Mouse (Mus musculus) cerebellum, postnatal 36 days (tissue): Measurements from ENCODE around the gene Sprr1b.
"Not testable (repeated sequence)": the region's sequence is repeated elsewhere in the genome, so short reads cannot be mapped to it uniquely, and the experiment has no call there.

Experiments
- DNase-seq, 2 experiments: peaks; one replicate each; pipeline ENCODE4 v3.0.0; 2021 to 2022; ENCODE audit warnings: mixed read lengths in 2 of 2

Sprr1b gene

DNA sequence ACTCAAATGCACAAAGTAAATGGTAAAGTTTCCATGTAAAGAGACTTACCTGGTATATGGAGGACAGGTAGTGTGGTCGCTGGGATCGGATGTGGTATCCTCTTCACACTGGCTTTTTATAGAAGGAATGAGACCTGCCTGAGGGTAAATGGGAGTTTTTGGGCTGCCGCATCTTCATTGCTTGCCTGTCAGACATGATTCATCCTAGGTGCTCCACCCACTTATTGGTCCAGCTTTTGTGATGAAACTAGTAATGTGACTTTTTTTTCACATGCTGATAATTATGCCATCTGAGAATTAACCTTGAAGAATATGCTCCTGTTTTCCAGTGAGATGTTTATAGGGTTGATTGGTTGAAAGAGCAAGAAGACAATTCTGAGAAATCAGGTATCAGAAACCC lies at the start of gene Sprr1b:
TSS of gene Sprr1b (minus strand) at position 101 of the 400 bp plus-strand sequence.
- no peak for DNase-seq

DNA sequence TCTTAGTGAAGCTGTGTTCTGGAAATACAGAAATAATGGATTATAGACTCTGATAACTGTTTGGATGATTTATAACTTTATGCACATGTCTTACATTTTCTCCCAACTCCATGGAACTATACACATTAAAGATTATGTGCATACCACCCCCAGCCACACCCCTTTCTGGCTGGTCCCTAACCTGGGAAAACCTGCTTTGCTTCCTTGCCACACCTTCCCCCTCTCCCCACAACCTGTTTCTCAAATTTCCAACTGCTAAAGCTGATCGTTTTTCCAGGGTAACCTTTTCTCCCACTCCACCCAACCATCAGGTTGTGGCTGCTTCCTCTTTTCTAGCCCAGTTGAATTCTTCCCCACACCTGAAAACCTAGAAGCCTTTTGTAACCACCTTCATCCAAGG lies 47.7 kb upstream of the Sprr1b start:
- no peak for DNase-seq

DNA sequence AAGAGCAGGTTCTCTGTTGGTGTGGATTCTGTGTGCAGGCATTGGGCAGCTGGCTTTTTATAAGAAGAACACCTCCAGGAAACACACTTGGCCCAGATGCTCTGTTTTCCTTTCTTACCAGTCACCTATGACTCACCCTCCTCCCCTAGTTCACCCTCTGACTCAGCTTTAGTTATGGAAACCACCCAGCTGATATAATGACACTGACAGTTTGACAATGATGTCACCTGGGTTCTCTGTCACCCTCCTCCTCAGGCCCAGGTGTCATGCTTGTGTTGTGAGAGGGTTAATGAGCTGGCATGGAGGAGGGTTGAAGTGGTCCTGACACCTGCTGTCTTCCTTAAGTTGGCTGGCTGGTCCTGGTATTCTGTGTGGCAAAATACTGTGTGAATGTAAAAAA lies 47.3 kb upstream of the Sprr1b start, which contains the start of gene Sprr1a:
TSS of gene Sprr1a (minus strand) at position 33 of the 400 bp plus-strand sequence.
- DNase-seq, result no peak

DNA sequence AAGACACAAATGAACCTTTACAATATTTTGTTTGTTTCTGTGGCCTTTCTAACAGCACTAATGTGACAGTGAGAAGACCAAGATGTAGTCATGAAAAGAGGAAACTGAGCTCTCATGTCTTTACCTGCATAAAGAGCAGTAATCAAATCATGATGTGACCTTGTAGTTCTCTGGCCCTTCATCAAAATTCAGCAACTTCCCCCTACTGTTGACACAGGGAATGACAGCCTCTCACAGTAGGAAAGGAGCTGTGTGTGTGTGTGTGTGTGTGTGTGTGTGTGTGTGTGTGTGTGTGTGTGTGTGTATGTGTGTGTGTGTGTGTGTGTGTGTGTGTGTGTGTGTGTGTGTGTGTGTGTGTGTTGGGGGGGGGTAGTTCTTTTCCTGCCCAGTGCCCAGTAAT lies 42.7 kb upstream of the Sprr1b start:
- not testable (repeated sequence) for DNase-seq

DNA sequence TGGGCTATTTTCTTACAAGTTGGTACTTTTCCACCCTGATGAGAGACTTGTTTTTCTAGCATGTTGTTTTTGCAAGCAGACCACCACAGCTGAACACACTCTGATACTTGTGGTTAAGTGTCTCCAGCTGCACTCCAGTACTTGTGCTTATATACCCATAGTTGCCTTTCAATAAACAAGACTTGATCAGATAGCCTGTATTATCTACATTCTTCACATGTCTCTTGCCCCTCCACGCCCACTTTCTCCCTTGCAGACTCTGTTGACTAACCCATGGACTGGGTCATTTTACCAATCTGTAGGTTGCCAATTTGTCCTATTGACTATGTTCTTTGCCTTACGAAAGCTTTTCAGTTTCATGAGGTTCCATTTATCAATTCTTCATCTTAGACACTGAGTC lies 31.5 kb upstream of the Sprr1b start:
- no peak for DNase-seq

DNA sequence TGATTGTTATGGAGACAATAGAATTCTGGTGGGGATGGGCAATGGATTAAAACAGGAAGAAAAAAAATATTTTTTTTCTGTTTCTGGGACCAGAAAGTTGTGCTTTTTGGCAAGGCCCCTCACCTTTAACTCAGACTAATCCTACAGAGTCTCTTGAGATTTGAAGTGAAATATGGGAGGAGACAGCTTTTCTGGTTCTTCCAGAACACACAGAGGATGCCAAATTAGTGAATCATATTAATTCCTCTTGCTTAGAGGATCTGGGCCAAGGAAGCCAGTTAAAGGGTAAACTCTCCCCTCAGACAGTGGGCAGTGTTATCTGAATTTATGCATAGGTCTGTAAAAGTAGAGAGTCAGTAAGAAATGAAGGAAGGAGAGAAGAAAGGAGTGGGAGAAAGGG lies 28.8 kb upstream of the Sprr1b start:
- no peak for DNase-seq

DNA sequence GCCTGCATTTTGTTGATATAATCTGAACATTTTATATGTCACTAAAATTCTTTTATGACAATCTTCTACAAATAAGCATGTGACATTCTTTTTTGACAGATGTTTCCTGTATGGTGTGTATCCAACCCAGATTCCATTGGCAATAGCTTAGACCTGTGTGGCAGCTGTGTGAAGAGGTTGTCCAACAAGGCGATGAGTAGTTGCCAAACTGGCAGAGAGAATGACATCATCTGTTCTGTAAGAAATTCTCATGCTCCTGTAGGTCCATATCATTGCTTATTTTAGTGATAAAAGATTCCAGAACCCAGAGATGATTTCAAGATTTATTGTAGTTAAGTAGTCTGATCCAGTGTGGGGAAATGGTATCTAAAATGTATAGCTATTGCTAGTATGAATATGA lies 28.0 kb upstream of the Sprr1b start:
- no peak for DNase-seq

DNA sequence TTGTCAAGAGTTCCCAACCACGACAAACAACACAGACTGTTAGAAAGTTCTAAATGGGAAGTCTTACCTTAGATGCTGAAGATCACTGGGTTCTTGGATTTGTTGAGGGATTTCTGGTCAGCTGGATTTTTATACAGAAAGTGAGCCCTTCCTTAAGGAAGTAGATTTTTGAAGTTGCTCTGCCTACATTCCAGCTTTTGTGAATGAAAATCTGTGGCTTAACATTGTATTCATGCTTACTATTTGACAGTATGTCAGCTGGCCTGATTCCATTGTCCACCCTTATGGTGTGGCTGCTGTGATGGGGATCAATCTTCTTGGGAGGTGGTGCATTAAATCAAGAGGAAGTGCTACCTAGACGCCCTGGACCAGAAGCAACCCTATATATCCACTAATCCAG lies 20.0 kb upstream of the Sprr1b start, which contains the start of gene Sprr3:
TSS of gene Sprr3 (minus strand) at position 101 of the 400 bp plus-strand sequence.
- DNase-seq, result no peak

DNA sequence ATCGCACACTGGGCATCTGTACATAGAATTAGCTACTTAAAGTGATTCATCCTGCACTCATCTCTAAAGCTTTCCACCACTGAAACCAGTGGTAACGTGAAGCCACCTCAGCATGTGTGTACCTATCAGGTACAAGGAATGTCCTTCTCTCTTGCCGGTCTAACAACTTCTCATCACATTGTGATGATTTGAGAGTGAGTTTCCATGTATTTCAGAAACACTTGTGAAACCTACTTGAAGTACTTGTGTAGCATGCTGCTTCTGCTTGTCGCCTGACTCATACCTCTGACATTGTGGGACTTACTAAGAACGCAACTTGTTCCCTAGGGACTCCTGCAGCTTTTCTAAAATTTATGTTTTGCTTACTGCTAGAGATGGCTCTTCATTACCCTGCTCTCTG lies 16.6 kb upstream of the Sprr1b start:
- no peak for DNase-seq

DNA sequence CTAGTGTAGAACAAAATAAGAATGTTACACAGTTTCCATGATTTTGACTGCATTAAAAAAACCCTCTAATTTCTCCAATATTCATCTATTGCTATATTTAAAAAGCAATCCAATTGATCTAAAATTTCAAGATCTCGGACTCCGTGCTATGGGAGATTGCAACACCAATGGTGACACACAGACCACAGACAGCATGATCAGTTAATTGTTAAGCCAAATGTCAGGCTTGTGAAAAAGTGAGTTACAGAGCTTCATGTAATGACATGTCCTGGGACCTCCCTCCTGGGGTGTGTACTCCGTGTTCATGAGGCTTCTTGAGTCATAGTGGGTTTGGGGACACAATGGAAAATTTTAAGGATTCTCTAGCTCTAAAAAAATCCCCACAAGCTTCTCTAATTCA lies 1.6 kb upstream of the Sprr1b start:
- DNase-seq, result no peak

DNA sequence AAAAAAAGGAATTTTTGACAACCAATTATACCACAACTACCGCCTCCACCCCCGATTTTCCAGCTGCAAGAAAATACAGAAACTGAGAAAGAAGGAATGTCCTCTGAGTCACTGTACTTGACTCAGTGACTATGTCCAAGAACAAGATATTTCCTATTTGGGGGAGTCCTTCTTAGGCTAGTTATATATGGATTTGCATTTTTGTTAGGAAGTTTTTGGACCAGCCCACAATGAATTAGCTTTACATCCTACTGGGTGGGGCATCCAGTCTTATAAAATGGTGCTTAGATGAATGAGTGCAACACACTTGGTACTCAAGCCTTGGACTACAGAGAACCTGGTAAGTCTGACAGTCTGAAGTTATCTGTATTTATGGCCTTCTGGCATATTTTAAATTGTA lies 6.3 kb downstream of the Sprr1b start, which contains the start of gene Sprr2k:
TSS of gene Sprr2k (plus strand) at position 301 of the 400 bp plus-strand sequence.
- no peak for DNase-seq

DNA sequence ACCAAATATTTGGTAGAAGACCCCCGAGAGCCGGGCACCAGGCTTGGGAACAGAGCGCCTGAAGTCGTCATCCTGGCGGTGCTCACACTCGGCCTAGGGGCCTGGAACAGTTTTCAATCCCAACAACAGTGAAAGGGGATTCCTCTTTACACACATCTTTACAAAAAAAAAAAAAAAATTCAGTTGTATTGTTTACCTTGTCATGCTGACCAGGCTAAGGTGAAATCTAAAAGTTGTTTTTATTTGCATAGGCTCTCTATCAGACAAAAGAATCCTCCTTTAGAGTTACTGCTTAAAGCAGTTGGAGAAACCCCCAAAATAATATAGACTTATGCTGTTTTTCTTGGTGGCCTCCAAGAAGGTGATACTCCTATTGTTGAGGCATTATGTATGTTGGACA lies 9.3 kb downstream of the Sprr1b start, which contains the start of gene Gm9774:
TSS of gene Gm9774 (minus strand) at position 101 of the 400 bp plus-strand sequence.
- no peak for DNase-seq

DNA sequence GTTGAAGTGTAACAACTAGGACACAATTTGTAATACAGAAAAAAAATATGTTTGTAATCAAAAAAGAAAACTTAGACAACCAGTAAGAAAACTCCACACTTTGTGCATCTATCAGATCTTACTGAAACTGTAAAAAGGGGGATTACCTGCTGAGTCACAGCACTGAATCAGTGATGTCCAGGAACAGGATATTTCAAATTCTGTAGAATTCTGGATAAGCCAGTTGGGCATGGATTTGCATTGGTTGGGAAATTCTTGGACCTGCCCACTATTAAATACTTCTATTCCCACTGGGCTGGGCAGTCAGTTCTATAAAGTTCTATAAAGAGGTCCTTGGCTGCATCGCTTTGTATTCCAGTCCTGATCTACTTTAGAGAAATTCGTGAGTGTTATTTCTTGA lies 20.8 kb downstream of the Sprr1b start, which contains the start of gene Sprr2j-ps:
TSS of gene Sprr2j-ps (plus strand) at position 301 of the 400 bp plus-strand sequence.
- no peak for DNase-seq

DNA sequence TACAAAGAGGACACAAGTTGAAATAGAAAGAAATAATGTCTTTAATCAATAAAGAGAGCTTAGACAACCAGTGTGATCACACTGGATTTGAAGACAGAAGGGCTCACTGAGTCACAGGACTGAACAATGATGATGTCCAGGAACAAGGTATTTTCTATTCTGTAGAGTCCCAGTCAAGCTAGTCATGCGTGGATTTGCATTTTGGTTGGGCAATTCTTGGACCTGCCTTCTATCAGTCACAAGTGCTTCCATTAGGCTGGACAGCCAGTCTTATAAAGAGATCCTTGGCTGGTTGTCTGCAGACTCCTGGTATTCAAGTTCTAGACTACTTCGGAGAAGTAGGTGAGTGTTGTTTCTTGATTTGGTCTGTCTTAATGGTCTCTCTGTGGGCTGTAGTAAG lies 30.9 kb downstream of the Sprr1b start, which contains the start of gene Sprr2i:
TSS of gene Sprr2i (plus strand) at position 301 of the 400 bp plus-strand sequence.
- DNase-seq, result no peak

DNA sequence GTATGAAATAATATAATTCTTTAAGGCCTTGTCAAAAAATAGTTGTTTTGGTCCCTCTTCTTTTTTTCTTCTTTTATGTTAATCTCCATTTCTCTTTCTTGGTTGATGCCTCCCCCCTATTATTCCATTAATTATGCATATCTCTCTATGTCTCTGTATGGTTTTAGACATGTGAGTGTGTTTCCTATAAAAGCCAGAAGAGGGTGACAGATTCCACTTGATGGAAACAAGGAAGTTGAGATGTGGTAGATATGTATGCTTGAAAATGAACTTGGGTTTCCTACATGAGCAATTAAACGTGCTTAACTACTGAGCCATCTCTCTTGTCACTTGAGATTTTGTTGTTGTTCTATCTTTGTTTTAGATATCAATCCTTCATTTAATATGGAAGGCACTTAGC lies 44.3 kb downstream of the Sprr1b start:
- DNase-seq, result no peak
